28 mouse cellular contexts compared by ENCODE assay signal in the genomic region with DNA sequence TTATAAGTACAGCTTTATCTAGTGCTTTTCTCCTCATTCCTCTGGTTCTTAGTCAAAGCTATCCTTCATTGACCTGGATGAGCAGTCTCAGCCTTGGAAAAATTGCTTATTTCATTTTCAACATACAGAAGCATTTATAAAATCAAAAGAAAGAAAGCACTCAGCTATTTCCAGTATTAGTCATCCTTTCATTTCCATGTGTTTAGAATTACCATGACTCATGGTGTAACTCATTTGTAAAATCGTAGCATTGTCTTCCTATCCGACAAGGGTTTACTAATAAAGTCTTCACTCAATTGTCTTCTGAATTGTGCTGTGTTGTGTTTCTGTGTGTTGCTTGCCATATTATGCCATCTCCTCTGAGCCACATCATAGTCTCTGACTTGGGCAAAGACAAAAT. TPM values are rescaled to one million over a fixed set of nuclear protein-coding genes. Genes with fewer than 3 reads are reported as not detected.
"Had no signal": no experiment of that assay in that cellular context is flagged by ENCODE, and none has a peak within 500 bp of the region (broad histone marks: within the 10 kb centered on the region; RNA-seq: fewer than 3 reads in every experiment).

No protein-coding gene starts in this region.

- DNase-seq: lung, adult 2 months; lung, postnatal 14 days; lung, postnatal 36 days; retina, postnatal 1 day; right cerebral cortex, adult 18-20 months; right cerebral cortex, postnatal 25 days; right cerebral cortex, postnatal 4 days; spleen, adult 18-20 months; thymus, adult 18-20 months; thymus, postnatal 14 days; thymus, postnatal 36 days had no signal

- H3K9ac ChIP-seq: lung, embryonic 15.5 days; midbrain, embryonic 13.5 days; midbrain, embryonic 15.5 days; neural tube, embryonic 13.5 days; neural tube, embryonic 15.5 days had no signal

- H3K9me3 ChIP-seq: lung, embryonic 15.5 days; megakaryocyte, embryonic 14.5 days; midbrain, embryonic 13.5 days; midbrain, embryonic 15.5 days; neural tube, embryonic 13.5 days; neural tube, embryonic 15.5 days had no signal

- H3K4me1 ChIP-seq: lung, embryonic 15.5 days; megakaryocyte, embryonic 14.5 days; neural tube, embryonic 13.5 days; neural tube, embryonic 15.5 days had no signal

- ATAC-seq: lung, postnatal 0 days; midbrain, embryonic 13.5 days; midbrain, embryonic 15.5 days had no signal

- H3K27me3 ChIP-seq: lung, embryonic 15.5 days; megakaryocyte, embryonic 14.5 days; midbrain, embryonic 13.5 days; midbrain, embryonic 15.5 days; neural tube, embryonic 13.5 days; neural tube, embryonic 15.5 days had no signal

- H3K4me2 ChIP-seq: lung, embryonic 15.5 days; midbrain, embryonic 11.5 days; midbrain, embryonic 13.5 days; midbrain, embryonic 15.5 days; neural tube, embryonic 13.5 days; neural tube, embryonic 15.5 days had no signal

- H3K27ac ChIP-seq: lung, embryonic 15.5 days; macrophage; midbrain, embryonic 13.5 days; midbrain, embryonic 15.5 days; neural tube, embryonic 13.5 days; neural tube, embryonic 15.5 days had no signal

- H3K4me3 ChIP-seq: lung, embryonic 15.5 days; megakaryocyte, embryonic 14.5 days; midbrain, embryonic 13.5 days; midbrain, embryonic 15.5 days; myocyte; neural tube, embryonic 13.5 days; neural tube, embryonic 15.5 days had no signal

- H3K36me3 ChIP-seq: lung, embryonic 15.5 days; midbrain, embryonic 13.5 days; midbrain, embryonic 15.5 days; neural tube, embryonic 13.5 days; neural tube, embryonic 15.5 days had no signal

RNA-seq across cellular contexts. Expression of a gene that starts 1.0 kb away (rescaled TPM):
- total RNA-seq: megakaryocyte progenitor cell, adult 5-6 weeks; midbrain, postnatal 0 days had no signal
- polyA plus RNA-seq: lung, adult 2 months; lung, embryonic 15.5 days; lung, postnatal 0 days; macrophage; midbrain, embryonic 11.5 days; midbrain, embryonic 13.5 days; midbrain, embryonic 15.5 days; midbrain, postnatal 0 days; myocyte; neural tube, embryonic 11.5 days; neural tube, embryonic 13.5 days; neural tube, embryonic 15.5 days; small intestine, adult 2 months; stomach, embryonic 14.5 days; stomach, embryonic 16.5 days; thymus, postnatal 0 days had no signal

RNA-seq across cellular contexts. Expression of a gene that starts 5.5 kb away (rescaled TPM):
- total RNA-seq: megakaryocyte progenitor cell, adult 5-6 weeks; midbrain, postnatal 0 days had no signal
- polyA plus RNA-seq: lung, adult 2 months; lung, embryonic 15.5 days; lung, postnatal 0 days; macrophage; midbrain, embryonic 11.5 days; midbrain, embryonic 13.5 days; midbrain, embryonic 15.5 days; midbrain, postnatal 0 days; myocyte; neural tube, embryonic 11.5 days; neural tube, embryonic 13.5 days; neural tube, embryonic 15.5 days; small intestine, adult 2 months; stomach, embryonic 14.5 days; stomach, embryonic 16.5 days; thymus, postnatal 0 days had no signal

RNA-seq across cellular contexts. Expression of a gene that starts 7.4 kb away (rescaled TPM):
- total RNA-seq: megakaryocyte progenitor cell, adult 5-6 weeks; midbrain, postnatal 0 days had no signal
- polyA plus RNA-seq: lung, adult 2 months; lung, embryonic 15.5 days; lung, postnatal 0 days; macrophage; midbrain, embryonic 11.5 days; midbrain, embryonic 13.5 days; midbrain, embryonic 15.5 days; midbrain, postnatal 0 days; myocyte; neural tube, embryonic 11.5 days; neural tube, embryonic 13.5 days; neural tube, embryonic 15.5 days; stomach, embryonic 14.5 days; stomach, embryonic 16.5 days; thymus, postnatal 0 days had no signal

RNA-seq across cellular contexts. Expression of a gene that starts 14.4 kb away (rescaled TPM):
- total RNA-seq: megakaryocyte progenitor cell, adult 5-6 weeks; midbrain, postnatal 0 days had no signal
- polyA plus RNA-seq: lung, adult 2 months; lung, embryonic 15.5 days; lung, postnatal 0 days; macrophage; midbrain, embryonic 11.5 days; midbrain, embryonic 13.5 days; midbrain, embryonic 15.5 days; midbrain, postnatal 0 days; myocyte; neural tube, embryonic 11.5 days; neural tube, embryonic 13.5 days; neural tube, embryonic 15.5 days; small intestine, adult 2 months; stomach, embryonic 14.5 days; stomach, embryonic 16.5 days; thymus, postnatal 0 days had no signal

RNA-seq across cellular contexts. Expression of a gene that starts 20.2 kb away (rescaled TPM):
- total RNA-seq: megakaryocyte progenitor cell, adult 5-6 weeks; midbrain, postnatal 0 days had no signal
- polyA plus RNA-seq: lung, embryonic 15.5 days; lung, postnatal 0 days; macrophage; midbrain, embryonic 11.5 days; midbrain, embryonic 13.5 days; midbrain, embryonic 15.5 days; midbrain, postnatal 0 days; myocyte; neural tube, embryonic 13.5 days; neural tube, embryonic 15.5 days; small intestine, adult 2 months; stomach, embryonic 14.5 days; stomach, embryonic 16.5 days; thymus, postnatal 0 days had no signal
